In the genomic region with DNA sequence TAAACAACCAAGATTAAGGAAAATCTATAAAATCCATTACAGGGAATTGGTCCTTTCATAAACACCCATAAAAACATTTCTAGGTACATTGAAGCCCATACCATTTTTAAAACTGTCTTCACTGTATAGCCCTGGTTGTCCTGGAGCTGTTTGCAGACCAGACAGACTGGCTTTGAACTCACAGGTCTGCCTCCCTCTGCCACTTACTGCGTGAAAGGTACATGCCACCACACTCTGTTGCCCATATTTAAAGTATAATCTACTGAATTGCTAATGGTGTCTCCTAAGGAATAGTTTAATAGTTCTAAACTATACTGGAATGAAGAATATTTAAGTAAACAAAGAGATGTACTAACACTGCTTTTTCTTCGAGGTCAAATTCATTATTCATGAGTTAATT, we compare ENCODE assay signal across 8 mouse cellular contexts. TPM values are rescaled to one million over a fixed set of nuclear protein-coding genes. Genes with fewer than 3 reads are reported as not detected.
DNase-seq lines count a peak whose midpoint lies in the region; ATAC-seq and TF ChIP-seq lines count a peak whose summit lies in the region.

No protein-coding gene starts in this region.

- H3ac ChIP-seq in myocyte (ENCODE audit: control insufficient read depth, insufficient read length): no peak overlapping the region

- H3K79me2 ChIP-seq in myocyte (ENCODE audit: control insufficient read depth, insufficient read depth): peaks cover 97% of the 10 kb centered on the region

- H3K27me3 ChIP-seq in kidney, embryonic 16.5 days (ENCODE audit: insufficient read depth, low read length): no peaks in the 10 kb centered on the region
- H3K27me3 ChIP-seq in embryonic facial prominence, embryonic 10.5 days (replicated peaks; ENCODE audit: low read depth, poor library complexity, severe bottlenecking): no peaks in the 10 kb centered on the region
- no peaks in the 10 kb centered on the region for H3K27me3 ChIP-seq in hindbrain, postnatal 0 days (ENCODE audit: insufficient read depth, low read length)
- no peaks in the 10 kb centered on the region for H3K27me3 ChIP-seq in myocyte (ENCODE audit: control insufficient read depth, insufficient read depth, insufficient read length)

- 0 out of 2 replicates have a peak overlapping the region, but pooled peaks have one; percentile 12 for H3K4me3 ChIP-seq in kidney, embryonic 16.5 days (ENCODE audit: low read length)
- H3K4me3 ChIP-seq in embryonic facial prominence, embryonic 10.5 days: peak overlapping the region; percentile 76
- peak overlapping the region; percentile 46 for H3K4me3 ChIP-seq in hindbrain, postnatal 0 days (ENCODE audit: low read length)
- H3K4me3 ChIP-seq in myocyte: peak overlapping the region; percentile 62

- no peaks in the 10 kb centered on the region; the same call in 1 of the 2 replicates for H3K36me3 ChIP-seq in kidney, embryonic 16.5 days (ENCODE audit: insufficient read depth, low read length)
- peaks cover 31% of the 10 kb centered on the region for H3K36me3 ChIP-seq in embryonic facial prominence, embryonic 10.5 days (replicated peaks)
- no peaks in the 10 kb centered on the region for H3K36me3 ChIP-seq in hindbrain, postnatal 0 days (ENCODE audit: insufficient read depth, low read length)
- H3K36me3 ChIP-seq in myocyte (ENCODE audit: control insufficient read depth, insufficient read depth): no peaks in the 10 kb centered on the region

- no peaks in the 10 kb centered on the region for H3K9me3 ChIP-seq in kidney, embryonic 16.5 days (ENCODE audit: low read length)
- no peaks in the 10 kb centered on the region for H3K9me3 ChIP-seq in embryonic facial prominence, embryonic 10.5 days
- H3K9me3 ChIP-seq in hindbrain, postnatal 0 days (ENCODE audit: low read length): no peaks in the 10 kb centered on the region

- H3K27ac ChIP-seq in kidney, embryonic 16.5 days (ENCODE audit: low read length): 0 out of 2 replicates have a peak overlapping the region, but pooled peaks have one; percentile 62
- H3K27ac ChIP-seq in embryonic facial prominence, embryonic 10.5 days (replicated peaks): 0 out of 2 replicates have a peak overlapping the region, but pooled peaks have one; percentile 93
- H3K27ac ChIP-seq in hindbrain, postnatal 0 days: peak overlapping the region; percentile 93

- no peak for DNase-seq in kidney, postnatal 10 days
- DNase-seq in embryonic facial prominence, embryonic 10.5 days (ENCODE audit: low spot score): no peak
- no peak for DNase-seq in hindbrain, postnatal 0 days (ENCODE audit: low spot score)
- DNase-seq in adrenal gland, postnatal 4 days (ENCODE audit: low spot score in 2 of 2): no peak
- DNase-seq in right cerebral cortex, adult 18-20 months: no peak

- no peak for ATAC-seq in kidney, embryonic 16.5 days (ENCODE audit: low FRiP score, low TSS enrichment)
- ATAC-seq in hindbrain, postnatal 0 days: no peak
- no peak for ATAC-seq in cerebellum, adult (ENCODE audit: insufficient number of reproducible peaks, low FRiP score, low TSS enrichment)

- H3K9ac ChIP-seq in kidney, embryonic 16.5 days (replicated peaks; ENCODE audit: low read length): peak overlapping the region; percentile 62
- H3K9ac ChIP-seq in hindbrain, postnatal 0 days (replicated peaks; ENCODE audit: low read length): peak overlapping the region; percentile 46; the same call in 1 of the 2 replicates

- peak; percentile 18 for TF ChIP-seq POLR2A in myocyte (IDR thresholded peaks at IDR 0.05; ENCODE audit: insufficient read length, low read depth)

- WGBS in kidney, embryonic 16.5 days: 56% methylated on average over 2 of the region's 2 CpGs
- 89% methylated on average over 2 of the region's 2 CpGs for WGBS in embryonic facial prominence, embryonic 10.5 days
- whole genome bisulfite sequencing in hindbrain, postnatal 0 days: 62% methylated on average over 2 of the region's 2 CpGs

- H3K4me2 ChIP-seq in kidney, embryonic 16.5 days (replicated peaks; ENCODE audit: low read depth, low read length): peak overlapping the region; percentile 62
- peak overlapping the region; percentile 71 for H3K4me2 ChIP-seq in hindbrain, postnatal 0 days (ENCODE audit: low read depth, low read length)
- H3K4me2 ChIP-seq in myocyte (ENCODE audit: low read depth): peak overlapping the region; percentile 93

- no peak for TF ChIP-seq CTCF in hindbrain, postnatal 0 days (IDR thresholded peaks at IDR 0.05; ENCODE audit: low read depth)

- peaks cover 45% of the 10 kb centered on the region for H3K4me1 ChIP-seq in kidney, embryonic 16.5 days (ENCODE audit: insufficient read depth, low read length)
- H3K4me1 ChIP-seq in embryonic facial prominence, embryonic 10.5 days: peaks cover 41% of the 10 kb centered on the region
- H3K4me1 ChIP-seq in hindbrain, postnatal 0 days (ENCODE audit: insufficient read depth, low read length): peaks cover 12% of the 10 kb centered on the region

TF ChIP-seq in myocyte, 11 proteins besides CTCF, POLR2A, EP300 and RAD21:
- TF ChIP-seq USF1 (IDR thresholded peaks at IDR 0.05; ENCODE audit: low read depth) (no peak), CEBPB (IDR thresholded peaks at IDR 0.05; ENCODE audit: insufficient read depth, poor library complexity, severe bottlenecking) (no peak), MAX (IDR thresholded peaks at IDR 0.05; ENCODE audit: low read depth) (no peak), MYOD1 (IDR thresholded peaks at IDR 0.05; ENCODE audit: control insufficient read depth in 1 of 3, insufficient read length in 2 of 3, low read depth in 2 of 3) (no peak), REST (IDR thresholded peaks at IDR 0.05; ENCODE audit: insufficient read depth, insufficient read length) (no peak), POLR2AphosphoS2 (IDR thresholded peaks at IDR 0.05; ENCODE audit: insufficient read length, low read depth) (no peak), SRF (IDR thresholded peaks at IDR 0.05; ENCODE audit: control insufficient read depth, insufficient read length, low read depth) (no peak), TCF12 (IDR thresholded peaks at IDR 0.05; ENCODE audit: insufficient read depth, poor library complexity, severe bottlenecking) (no peak), MYOG (IDR thresholded peaks at IDR 0.05; ENCODE audit: control insufficient read depth in 1 of 3, insufficient read depth in 1 of 3, insufficient read length in 2 of 3, low read depth in 2 of 3) (no peak), TCF3 (IDR thresholded peaks at IDR 0.05; ENCODE audit: insufficient read length, low read depth) (no peak), E2F4 (IDR thresholded peaks at IDR 0.05; ENCODE audit: insufficient read depth) (no peak)
TF ChIP-seq in myocyte: peak in this region for 0.

RNA-seq across cellular contexts. Expression of gene Chd2, which starts 5.1 kb away (rescaled TPM):
- 45.3 and 59.0 TPM in 2 replicates for polyA plus RNA-seq in kidney, embryonic 16.5 days (2015; fragmentation: Nextera tagmentation; extraction: Ambion mirVana)
- polyA plus RNA-seq in embryonic facial prominence, embryonic 10.5 days (2016; fragmentation: Nextera tagmentation; extraction: Ambion mirVana): 49.2 and 54.8 TPM in 2 replicates
- 33.4 and 35.2 TPM in 2 replicates for total RNA-seq in hindbrain, postnatal 0 days (2014; rRNA removed)
- 36.1 and 40.7 TPM in 2 replicates for polyA plus RNA-seq in hindbrain, postnatal 0 days (2015; fragmentation: Nextera tagmentation; extraction: Ambion mirVana)
- 7.9 TPM for polyA plus RNA-seq in myocyte (2012; fragmentation: generic; extraction: Trizol)
- 10 to 100 TPM; 63.5 to 69.1 TPM for total RNA-seq in adrenal gland, postnatal 4 days (2021)

Comparison
In these comparisons a context has a peak if more than half of its experiments do, and no peak if none do; other contexts are left out.
1. H3K4me3 ChIP-seq: peak in every context shown above with its lines; median percentile 76 in embryonic facial prominence, embryonic 10.5 days; 62 in myocyte; 46 in hindbrain, postnatal 0 days; 12 in kidney, embryonic 16.5 days.